Comparison of ENCODE assay signal across 8 mouse cellular contexts in the genomic region with DNA sequence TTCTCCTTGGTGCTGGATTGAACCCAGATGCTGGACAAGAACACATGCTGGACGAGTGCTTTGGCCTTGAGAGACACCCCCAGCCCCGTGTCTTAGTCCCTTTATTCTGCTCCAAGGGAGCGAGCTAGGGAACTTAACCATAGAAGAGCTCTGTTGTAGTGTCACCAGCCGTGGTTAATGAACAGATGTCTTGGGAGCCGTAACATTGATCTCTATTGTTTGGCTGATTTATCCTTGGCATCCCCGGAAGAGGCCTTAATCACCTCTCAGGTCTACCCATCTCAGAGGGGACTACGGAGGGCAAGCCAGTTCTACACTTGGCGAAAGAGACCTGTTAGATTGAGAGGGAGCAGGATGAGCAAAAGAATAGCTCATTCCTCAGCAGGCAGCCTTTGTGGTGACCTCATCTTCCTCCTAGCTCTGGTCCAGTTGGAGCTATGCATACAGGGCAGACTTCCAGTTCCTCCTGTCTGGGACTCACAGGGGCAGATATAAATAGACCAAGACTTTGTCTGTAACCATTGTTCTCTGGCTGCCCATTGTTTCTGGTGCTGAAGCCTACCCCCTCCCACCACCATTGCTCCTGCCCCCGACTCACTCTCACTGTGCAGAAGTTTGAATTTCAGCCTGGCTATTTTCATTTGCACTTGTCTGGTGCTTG.
DNase-seq lines count a peak whose midpoint lies in the region; ATAC-seq and TF ChIP-seq lines count a peak whose summit lies in the region.

No protein-coding gene starts in this region.

- H3K9ac ChIP-seq in midbrain, embryonic 13.5 days (replicated peaks) = no peak overlapping the region
- no peak overlapping the region for H3K9ac ChIP-seq in heart, embryonic 15.5 days
- H3K9ac ChIP-seq in neural tube, embryonic 12.5 days = no peak overlapping the region

- DNase-seq in midbrain, embryonic 10.5 days (ENCODE audit: low spot score) = no peak
- peak; percentile 66 to 80 for DNase-seq in kidney, postnatal 25 days
- DNase-seq in left cerebral cortex, postnatal 36 days (ENCODE audit: low spot score in 2 of 2) = no peak
- no peak for DNase-seq in thymus, postnatal 14 days

- ATAC-seq in midbrain, embryonic 13.5 days = peak; percentile 43; the same call in 1 of the 2 replicates
- ATAC-seq in heart, embryonic 15.5 days (replicated peaks; ENCODE audit: insufficient number of reproducible peaks, insufficient read depth, low FRiP score, low read depth) = peak; percentile 87
- peak; percentile 46; the same call in 1 of the 2 replicates for ATAC-seq in neural tube, embryonic 12.5 days (ENCODE audit: low FRiP score, low read depth)

- TF ChIP-seq CTCF in cortical plate, adult 2 months (IDR thresholded peaks at IDR 0.05; ENCODE audit: extremely low read depth, insufficient read depth, low read length) = no peak

- intact Hi-C loops in left cerebral cortex, postnatal 36 days (cut with DNase I) = no loop called here

- no peaks in the 10 kb centered on the region for H3K36me3 ChIP-seq in midbrain, embryonic 13.5 days
- H3K36me3 ChIP-seq in midbrain, embryonic 10.5 days = no peaks in the 10 kb centered on the region
- no peaks in the 10 kb centered on the region for H3K36me3 ChIP-seq in heart, embryonic 15.5 days
- no peaks in the 10 kb centered on the region for H3K36me3 ChIP-seq in neural tube, embryonic 12.5 days

- H3K4me3 ChIP-seq in midbrain, embryonic 13.5 days (replicated peaks) = no peak overlapping the region
- H3K4me3 ChIP-seq in midbrain, embryonic 10.5 days = no peak overlapping the region
- no peak overlapping the region for H3K4me3 ChIP-seq in cortical plate, adult 2 months (ENCODE audit: insufficient read depth, low read length)
- H3K4me3 ChIP-seq in heart, embryonic 15.5 days = no peak overlapping the region
- H3K4me3 ChIP-seq in neural tube, embryonic 12.5 days = no peak overlapping the region

- 0 out of 2 replicates have a peak, but pooled peaks cover 7% of the 10 kb centered on the region for H3K9me3 ChIP-seq in midbrain, embryonic 13.5 days
- H3K9me3 ChIP-seq in midbrain, embryonic 10.5 days (replicated peaks) = peaks cover 5% of the 10 kb centered on the region; the same call in 1 of the 2 replicates
- no peaks in the 10 kb centered on the region for H3K9me3 ChIP-seq in heart, embryonic 15.5 days (replicated peaks)
- 0 out of 2 replicates have a peak, but pooled peaks cover under 1% of the 10 kb centered on the region for H3K9me3 ChIP-seq in neural tube, embryonic 12.5 days

- TF ChIP-seq POLR2A in cortical plate, adult 2 months (IDR thresholded peaks at IDR 0.05; ENCODE audit: extremely low read depth, insufficient read depth, low read length) = no peak

- H3K27me3 ChIP-seq in midbrain, embryonic 13.5 days = peaks cover 19% of the 10 kb centered on the region
- peaks cover 51% of the 10 kb centered on the region for H3K27me3 ChIP-seq in midbrain, embryonic 10.5 days (ENCODE audit: low read depth, poor library complexity, severe bottlenecking)
- no peaks in the 10 kb centered on the region for H3K27me3 ChIP-seq in heart, embryonic 15.5 days
- peaks cover 43% of the 10 kb centered on the region for H3K27me3 ChIP-seq in neural tube, embryonic 12.5 days (replicated peaks)

- H3K4me2 ChIP-seq in midbrain, embryonic 13.5 days (replicated peaks) = no peak overlapping the region
- H3K4me2 ChIP-seq in heart, embryonic 15.5 days = peak overlapping the region; percentile 45
- H3K4me2 ChIP-seq in neural tube, embryonic 12.5 days (replicated peaks) = no peak overlapping the region

- WGBS in midbrain, embryonic 13.5 days = 11% methylated on average over 9 of the region's 9 CpGs
- 26% methylated on average over 9 of the region's 9 CpGs for WGBS in midbrain, embryonic 10.5 days
- WGBS in heart, embryonic 15.5 days = 33% methylated on average over 9 of the region's 9 CpGs
- WGBS in neural tube, embryonic 12.5 days = 8% methylated on average over 9 of the region's 9 CpGs

- H3K27ac ChIP-seq in midbrain, embryonic 13.5 days = no peak overlapping the region
- H3K27ac ChIP-seq in midbrain, embryonic 10.5 days (replicated peaks) = no peak overlapping the region
- H3K27ac ChIP-seq in cortical plate, adult 2 months (ENCODE audit: insufficient read depth, low read length) = peak overlapping the region; percentile 39; the same call in 1 of the 2 replicates
- peak overlapping the region; percentile 87 for H3K27ac ChIP-seq in heart, embryonic 15.5 days
- no peak overlapping the region for H3K27ac ChIP-seq in neural tube, embryonic 12.5 days

- H3K4me1 ChIP-seq in midbrain, embryonic 13.5 days (replicated peaks) = peaks cover 15% of the 10 kb centered on the region
- peaks cover 31% of the 10 kb centered on the region for H3K4me1 ChIP-seq in midbrain, embryonic 10.5 days
- peaks cover 1% of the 10 kb centered on the region; the same call in 1 of the 2 replicates for H3K4me1 ChIP-seq in cortical plate, adult 2 months (ENCODE audit: control insufficient read depth, insufficient read depth, low read length)
- peaks cover 94% of the 10 kb centered on the region for H3K4me1 ChIP-seq in heart, embryonic 15.5 days (replicated peaks)
- peaks cover 19% of the 10 kb centered on the region for H3K4me1 ChIP-seq in neural tube, embryonic 12.5 days

Comparison
In these comparisons a context has a peak if more than half of its experiments do, and no peak if none do; other contexts are left out.
1. H3K27ac ChIP-seq: peak in cortical plate, adult 2 months (single experiment) and heart, embryonic 15.5 days (single experiment); none in midbrain, embryonic 13.5 days (single experiment), midbrain, embryonic 10.5 days (single experiment) and neural tube, embryonic 12.5 days (single experiment).
2. DNase-seq: peak in kidney, postnatal 25 days (2 of 2); none in midbrain, embryonic 10.5 days (single experiment), left cerebral cortex, postnatal 36 days (0 of 2) and thymus, postnatal 14 days (single experiment).
3. Peak in every context shown above with its lines, with median percentiles within 50 percentile points of each other: ATAC-seq.